Mouse (Mus musculus) gastrocnemius, postnatal 36 days (tissue): Measurements from ENCODE around the gene App. TPM values are rescaled to one million over a fixed set of nuclear protein-coding genes. Genes with fewer than 3 reads are reported as not detected.

Source experiments
- DNase-seq, 2 experiments: peaks; one replicate each; pipeline ENCODE4 v3.0.0; 2022
- intact Hi-C: fragments of 180-260 bp; cut with DNase I; formaldehyde crosslinking; loops from one replicate; pipeline ENCODE4 v1.15.1; 2025
- total RNA-seq, 2 experiments: library from RNA; stranded (reverse); gene quantifications; 2 replicates each; pipeline ENCODE4 v1.2.3; 2021

The App gene
- total RNA-seq, 2 experiments from 2014 or later = 67.9 to 83.3 TPM

DNA sequence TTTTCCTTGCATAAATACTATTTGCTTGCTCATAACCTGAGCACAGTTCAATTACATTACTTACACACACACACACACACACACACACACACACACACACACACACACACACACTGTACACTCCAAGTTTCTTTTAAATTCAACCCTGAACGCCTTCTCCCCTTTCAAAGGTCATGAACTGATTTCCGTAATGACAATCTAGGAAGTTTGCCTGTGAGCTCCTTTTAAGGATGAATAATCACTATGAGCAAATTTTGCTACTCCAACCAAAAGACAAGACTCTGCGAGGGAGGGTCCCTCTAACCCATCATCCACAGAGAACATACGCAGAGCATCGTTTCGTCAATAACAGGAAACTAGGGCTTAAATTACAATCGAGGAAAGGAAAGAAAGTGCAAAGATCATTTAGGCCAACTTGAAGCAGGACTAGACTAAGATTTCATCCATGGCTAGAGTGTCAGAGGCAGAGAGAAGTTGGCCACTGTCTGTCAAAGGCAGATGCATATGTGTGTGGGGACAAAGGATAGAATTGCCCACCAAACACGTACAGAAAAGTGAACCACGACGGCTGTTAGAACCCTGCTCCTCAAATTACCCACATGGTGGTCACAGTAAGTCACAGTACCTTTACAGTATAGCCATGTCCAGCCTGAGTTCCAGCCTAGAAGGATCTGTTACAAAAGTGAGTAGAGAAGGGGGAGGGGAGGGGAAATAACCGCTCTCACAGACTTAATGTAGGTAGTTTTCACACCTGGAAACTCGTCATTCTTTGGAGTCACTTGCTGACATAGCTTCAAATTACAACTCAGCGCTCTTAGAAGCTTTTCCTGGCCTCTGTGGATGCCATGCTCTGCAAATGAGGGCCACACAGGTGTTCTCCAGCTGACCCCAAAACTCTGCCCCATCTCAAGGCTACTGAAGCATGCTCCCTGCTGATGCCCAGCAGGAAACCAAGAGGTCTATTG lies 44.6 kb downstream of the App start:
- intact Hi-C loops = no loop called here
- DNase-seq = no peak

DNA sequence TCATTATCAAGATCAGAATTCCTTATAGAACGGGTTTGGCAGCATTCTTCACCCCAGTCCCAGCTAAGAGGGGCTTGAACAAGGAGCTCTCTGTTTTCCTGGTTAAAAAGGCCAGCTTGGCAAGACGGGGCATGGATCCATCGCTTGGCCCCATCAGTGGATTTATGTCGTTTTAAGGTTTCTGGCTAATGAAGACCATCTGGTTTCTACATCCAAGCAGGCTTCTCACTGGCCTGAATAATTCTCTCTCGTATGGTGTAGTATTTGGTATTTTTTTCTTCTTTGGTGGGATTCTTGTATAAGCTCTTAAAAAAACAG lies 45.3 kb downstream of the App start:
- intact Hi-C loops = no loop called here
- DNase-seq = no peak

DNA sequence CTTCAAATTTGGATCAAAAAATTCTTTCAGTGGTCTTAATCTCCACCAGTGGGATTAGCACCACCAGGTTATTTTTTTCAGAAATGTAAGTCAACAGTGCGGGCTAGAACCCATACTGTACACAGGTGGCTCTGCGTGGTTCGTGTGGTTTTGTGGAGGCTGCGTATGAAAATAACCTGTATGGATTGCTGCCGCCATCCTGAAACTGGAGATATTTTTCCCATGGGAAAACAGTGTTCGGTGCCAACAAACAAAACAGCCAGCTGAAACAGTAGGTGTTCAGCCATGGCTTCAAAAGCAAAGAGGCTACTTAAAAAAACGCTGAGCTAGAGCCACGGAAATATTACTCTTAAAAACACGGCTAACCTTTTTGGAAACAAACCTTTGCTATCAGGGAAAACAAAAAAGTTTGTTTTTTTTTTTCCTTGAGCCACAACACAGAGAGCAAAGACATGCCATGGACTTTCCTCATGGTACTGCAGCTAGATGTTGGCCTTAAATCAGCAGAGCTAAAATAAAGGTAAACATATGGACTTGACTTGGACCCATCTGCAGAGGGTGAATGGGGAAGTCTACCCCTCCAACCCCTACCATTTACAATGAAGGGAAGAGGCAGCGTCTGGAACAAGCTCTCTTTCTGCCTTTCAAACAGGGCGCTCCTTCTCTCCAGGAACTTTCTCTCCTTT lies 45.8 kb downstream of the App start:
- no peak for DNase-seq
- intact Hi-C loops = no loop called here

GRCm38 (mm10) chr16:85124649-85125048 lies 48.9 kb downstream of the App start:
- intact Hi-C loops = no loop called here
- no peak for DNase-seq

- intact Hi-C loops = no loop called here
- no peak for DNase-seq
Observed at GRCm38 (mm10) chr16:85121983-85122382, 51.6 kb downstream of the App start.

GRCm38 (mm10) chr16:85118916-85119315 lies 54.6 kb downstream of the App start:
- intact Hi-C loops = no loop called here
- no peak for DNase-seq

- no peak for DNase-seq
- intact Hi-C loops = no loop called here
Observed at GRCm38 (mm10) chr16:85117541-85117940, 56.0 kb downstream of the App start.

DNA sequence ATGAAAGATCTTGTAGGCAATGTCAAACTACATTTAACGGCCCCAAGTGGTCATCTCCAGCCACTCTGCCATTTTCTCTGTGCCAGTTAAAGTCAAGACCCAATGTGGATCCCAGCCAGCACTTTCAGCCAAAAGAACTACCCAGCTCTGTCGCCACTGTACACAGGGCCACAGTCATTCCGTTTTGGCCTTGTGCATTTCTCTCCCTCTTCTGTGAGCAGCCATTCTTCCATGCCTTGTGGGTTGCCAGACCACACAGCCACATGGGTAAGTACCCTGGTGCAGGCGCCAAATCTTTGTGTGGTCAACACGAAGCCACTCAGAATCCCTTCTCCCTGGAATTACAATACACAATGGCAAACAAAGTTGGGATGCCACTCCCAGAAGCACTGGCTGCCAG lies 57.7 kb downstream of the App start:
- no peak for DNase-seq
- intact Hi-C loops = no loop called here

- intact Hi-C loops = no loop called here
- DNase-seq = no peak
Observed at GRCm38 (mm10) chr16:85114742-85115141, 58.8 kb downstream of the App start.

DNA sequence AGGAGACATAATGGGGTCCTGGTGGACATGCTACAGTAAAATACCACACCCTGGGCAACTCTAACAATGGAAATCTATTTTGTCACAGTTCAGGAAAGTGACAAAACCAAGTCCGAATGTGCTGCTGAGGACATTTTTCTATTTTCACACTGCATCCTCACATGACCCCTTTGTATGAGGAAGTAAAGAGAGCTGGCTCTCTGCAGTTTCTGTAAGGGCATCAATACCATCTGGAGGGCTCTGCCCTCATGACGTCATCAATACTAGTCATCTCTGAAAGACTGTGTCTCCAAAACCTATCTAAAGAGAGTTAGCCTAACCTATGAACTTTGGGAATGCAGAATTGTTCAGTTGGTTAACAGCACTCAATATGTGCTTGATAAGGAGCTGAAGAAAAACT lies 59.6 kb downstream of the App start:
- DNase-seq = no peak
- intact Hi-C loops = no loop called here

GRCm38 (mm10) chr16:85112254-85112653 lies 61.3 kb downstream of the App start:
- intact Hi-C loops = no loop called here
- no peak for DNase-seq

DNA sequence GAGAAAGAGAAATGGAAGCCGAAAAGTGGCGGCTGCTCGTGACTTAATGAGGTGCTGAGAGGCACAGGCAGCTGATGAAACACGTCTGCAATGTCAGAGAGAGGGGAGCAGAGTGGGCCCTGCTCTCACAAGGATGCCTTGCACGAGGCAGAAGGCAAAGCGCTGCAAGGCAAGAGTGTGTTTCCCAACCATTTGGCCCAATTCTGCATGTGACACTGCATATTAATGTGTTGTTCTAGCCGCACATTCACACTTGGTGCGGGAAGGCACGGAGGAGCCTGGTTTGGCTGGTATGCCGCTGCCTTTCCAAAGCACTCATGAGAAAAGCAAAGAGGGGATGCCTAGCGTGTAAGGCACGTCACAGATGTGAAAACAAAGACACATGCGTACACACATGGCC lies 63.1 kb downstream of the App start:
- intact Hi-C loops = no loop called here
- no peak for DNase-seq

GRCm38 (mm10) chr16:85108486-85108885 lies 65.1 kb downstream of the App start:
- no peak for DNase-seq
- intact Hi-C loops = no loop called here

GRCm38 (mm10) chr16:85106644-85107323 lies 66.8 kb downstream of the App start:
- DNase-seq = no peak
- intact Hi-C loops = no loop called here

GRCm38 (mm10) chr16:85105603-85106002 lies 68.0 kb downstream of the App start:
- DNase-seq = no peak
- intact Hi-C loops = no loop called here

DNA sequence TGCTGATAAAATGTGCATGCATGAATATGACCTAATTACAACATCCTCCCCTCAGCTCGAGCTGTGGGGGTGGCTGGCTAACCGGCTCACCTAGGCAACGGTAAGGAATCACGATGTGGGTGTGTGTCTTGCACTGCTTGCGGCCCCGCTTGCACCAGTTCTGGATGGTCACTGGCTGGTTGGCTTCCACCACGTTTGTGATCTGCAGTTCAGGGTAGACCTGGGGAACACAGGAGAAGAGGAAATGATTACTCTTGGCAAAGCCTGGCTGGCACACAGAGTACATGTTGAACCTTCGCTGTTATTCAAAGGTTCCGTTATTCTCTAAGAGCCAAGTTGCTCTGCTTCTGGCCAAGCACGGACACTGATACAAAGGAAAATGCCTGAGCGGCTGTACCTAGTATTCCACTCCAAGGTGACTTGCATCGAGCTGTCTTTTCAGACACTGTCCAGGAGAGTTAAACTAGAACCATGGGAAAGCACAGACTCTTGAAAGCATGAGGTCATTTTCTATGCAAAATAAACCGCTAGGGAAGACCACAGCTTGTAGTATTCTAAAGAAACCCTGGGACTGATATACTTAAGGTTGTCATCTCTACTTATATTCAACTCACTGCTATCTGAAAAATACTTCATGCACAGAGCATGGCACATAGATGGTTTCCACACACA lies 70.3 kb downstream of the App start:
- intact Hi-C loops = no loop called here
- no peak for DNase-seq

DNA sequence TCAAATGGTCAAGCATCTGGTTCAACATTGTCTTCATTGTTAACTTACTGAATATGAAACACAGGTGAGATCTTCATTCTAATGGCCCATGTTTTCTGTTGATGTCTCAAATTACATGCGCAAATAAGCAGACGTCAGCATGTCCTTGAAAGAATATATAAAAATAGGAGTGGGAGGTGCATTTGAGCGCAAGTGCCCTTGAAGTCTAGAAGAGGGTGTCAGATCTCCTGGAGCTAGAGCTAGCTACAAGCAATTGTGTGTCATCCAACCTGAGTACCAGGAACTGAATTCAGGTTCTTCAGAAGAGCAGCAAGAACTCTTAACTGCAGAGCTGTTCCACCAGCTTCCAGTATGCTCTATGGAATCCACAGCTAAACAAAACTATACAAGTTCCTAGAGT lies 72.0 kb downstream of the App start:
- intact Hi-C loops = no loop called here
- no peak for DNase-seq

DNA sequence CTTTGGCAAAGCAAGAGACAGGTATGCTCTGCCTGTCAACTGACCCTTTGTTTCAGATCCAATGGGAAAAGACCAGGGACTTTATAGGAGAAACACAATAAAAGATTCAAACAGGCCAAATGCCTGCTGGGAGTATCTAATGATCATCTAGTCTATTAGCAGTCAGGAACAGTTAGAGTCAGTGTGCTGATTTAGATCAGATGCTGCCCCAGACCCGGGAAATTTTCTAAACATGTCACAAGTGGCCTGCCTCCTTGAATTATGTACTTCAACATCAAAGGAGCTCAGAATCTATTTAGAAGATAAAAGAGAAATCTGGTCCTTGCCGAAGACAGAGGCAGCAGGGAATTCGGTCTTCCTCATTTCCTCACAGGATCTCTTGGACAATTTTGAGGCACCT lies 72.8 kb downstream of the App start:
- intact Hi-C loops = no loop called here
- no peak for DNase-seq

GRCm38 (mm10) chr16:85099487-85099886 lies 74.1 kb downstream of the App start:
- intact Hi-C loops = no loop called here
- DNase-seq = no peak

DNA sequence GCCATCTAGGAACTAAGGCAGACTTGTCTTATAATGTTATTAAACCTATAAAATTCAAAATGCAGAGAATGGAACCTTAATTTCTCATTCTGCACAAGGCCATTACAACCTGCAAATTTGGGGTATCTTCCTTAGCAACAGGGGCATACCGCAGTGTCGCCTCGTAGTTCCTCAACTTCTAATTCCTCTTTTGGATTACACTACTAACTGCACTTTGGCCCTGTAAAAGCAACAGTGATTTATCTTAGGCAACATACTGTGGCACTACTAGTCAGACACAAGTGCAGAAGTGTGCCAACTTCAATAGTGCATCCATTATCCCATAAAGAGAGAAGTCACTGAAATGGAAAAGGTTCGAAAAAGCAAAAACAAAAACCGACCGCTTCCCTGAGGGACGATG lies 74.5 kb downstream of the App start:
- intact Hi-C loops = no loop called here
- DNase-seq = no peak

DNA sequence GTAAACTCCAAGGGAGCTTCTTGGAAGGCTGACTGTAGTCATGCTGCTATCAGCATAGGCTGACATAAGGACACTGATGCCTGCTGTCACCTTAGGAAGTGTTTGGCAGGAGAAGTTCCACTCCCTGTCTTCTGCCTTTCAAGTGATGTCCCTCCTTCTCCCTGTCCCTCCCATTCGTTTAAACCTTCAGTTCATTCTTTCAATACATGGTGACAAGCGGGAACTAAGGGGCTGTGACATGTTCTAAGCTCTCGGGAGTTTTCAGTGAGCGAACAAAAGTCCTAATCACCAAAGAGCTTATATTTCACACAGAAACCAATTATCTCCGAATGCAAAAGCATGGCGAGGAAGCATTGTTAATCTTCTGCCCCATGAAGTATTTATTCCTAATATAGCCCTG lies 77.2 kb downstream of the App start:
- no peak for DNase-seq
- intact Hi-C loops = no loop called here
